Mouse (Mus musculus) ES-E14 (cell line): ENCODE results near the gene Hmgb3.

Source experiments
- CHD2 ChIP-seq: IDR thresholded peaks from 2 replicates; pipeline ENCODE4 v1.6.1; 2014; ENCODE audit warnings: mild to moderate bottlenecking, low read depth, low read length, inconsistent platforms
- MAFK ChIP-seq: IDR thresholded peaks from 2 replicates; pipeline ENCODE4 v1.6.1; 2014; ENCODE audit warnings: mild to moderate bottlenecking, low read depth, low read length, inconsistent platforms; ENCODE audit not compliant: insufficient read depth
- ZC3H11A ChIP-seq: IDR thresholded peaks from 2 replicates; pipeline ENCODE4 v1.6.1; 2012; ENCODE audit warnings: low read depth, mild to moderate bottlenecking, inconsistent platforms, low read length, borderline replicate concordance
- ZNF384 ChIP-seq: IDR thresholded peaks from 2 replicates; pipeline ENCODE4 v1.6.1; 2012; ENCODE audit warnings: low read depth, low read length, inconsistent platforms

GRCm38 (mm10) chrX:71573132-71573900 lies 17.6 kb downstream of the Hmgb3 start:
- TF ChIP-seq MAFK (no peak), ZNF384 (no peak), ZC3H11A (no peak), CHD2 (no peak)
